Mouse (Mus musculus) mouse trophoblast stem cell (cell line): ENCODE measurements around the gene Ahctf1.
"Not testable (repeated sequence)": the region's sequence is repeated elsewhere in the genome, so short reads cannot be mapped to it uniquely, and the experiment has no call there.

Experiments used
- in situ Hi-C, 2 experiments: fragments of 300-500 bp; cut with MseI, MboI; formaldehyde crosslinking; loops; 2 replicates in 1 of 2; 3 replicates in 1 of 2; pipeline ENCODE4 v1.15.1; 2025

Gene Ahctf1

GRCm38 (mm10) chr1:179803513-179804139 lies at the start of gene Ahctf1:
TSS of gene Ahctf1 (minus strand) at chr1:179803680.
- in situ Hi-C loops: no loop called here

GRCm38 (mm10) chr1:179847759-179848389 lies 44.4 kb upstream of the Ahctf1 start:
- in situ Hi-C loops: no loop called here

- in situ Hi-C loops: no loop called here
Measured at GRCm38 (mm10) chr1:179847173-179847572, 43.7 kb upstream of the Ahctf1 start.

GRCm38 (mm10) chr1:179845832-179846499 lies 42.5 kb upstream of the Ahctf1 start:
- in situ Hi-C loops: no loop called here

- in situ Hi-C loops: no loop called here
Measured at GRCm38 (mm10) chr1:179844894-179845293, 41.4 kb upstream of the Ahctf1 start.

- in situ Hi-C loops: no loop called here
Measured at GRCm38 (mm10) chr1:179843981-179844380, 40.5 kb upstream of the Ahctf1 start.

- in situ Hi-C loops: no loop called here
Measured at GRCm38 (mm10) chr1:179842568-179842967, 39.1 kb upstream of the Ahctf1 start.

- in situ Hi-C loops: no loop called here
Measured at GRCm38 (mm10) chr1:179836426-179837404, 33.2 kb upstream of the Ahctf1 start.

GRCm38 (mm10) chr1:179835753-179836425 lies 32.4 kb upstream of the Ahctf1 start:
- in situ Hi-C loops: no loop called here

- in situ Hi-C loops: no loop called here
Measured at GRCm38 (mm10) chr1:179833596-179833995, 30.1 kb upstream of the Ahctf1 start.

- in situ Hi-C loops: no loop called here
Measured at GRCm38 (mm10) chr1:179832710-179833240, 29.3 kb upstream of the Ahctf1 start.

- in situ Hi-C loops: no loop called here
Measured at GRCm38 (mm10) chr1:179828900-179829299, 25.4 kb upstream of the Ahctf1 start.

- in situ Hi-C loops: no loop called here
Measured at GRCm38 (mm10) chr1:179828051-179828450, 24.6 kb upstream of the Ahctf1 start.

- in situ Hi-C loops: no loop called here
Measured at GRCm38 (mm10) chr1:179824549-179824948, 21.1 kb upstream of the Ahctf1 start.

GRCm38 (mm10) chr1:179818490-179819278 lies 15.2 kb upstream of the Ahctf1 start:
- in situ Hi-C loops: not testable (repeated sequence)

GRCm38 (mm10) chr1:179814616-179815015 lies 11.1 kb upstream of the Ahctf1 start:
- in situ Hi-C loops: no loop called here

GRCm38 (mm10) chr1:179813385-179813784 lies 9.9 kb upstream of the Ahctf1 start:
- in situ Hi-C loops: no loop called here

GRCm38 (mm10) chr1:179808300-179808699 lies 4.8 kb upstream of the Ahctf1 start:
- in situ Hi-C loops: no loop called here

GRCm38 (mm10) chr1:179807468-179807867 lies 4.0 kb upstream of the Ahctf1 start:
- in situ Hi-C loops: no loop called here

- in situ Hi-C loops: no loop called here
Measured at GRCm38 (mm10) chr1:179805751-179806150, 2.3 kb upstream of the Ahctf1 start.
